Mouse (Mus musculus) intestine, embryonic 16.5 days (tissue): Measurements from ENCODE around the gene Ctr9. TPM values are rescaled to one million over a fixed set of nuclear protein-coding genes. Genes with fewer than 3 reads are reported as not detected.

Source experiments
- ATAC-seq: fragments of 200-750 bp; cut with Nextera tagmentation; 2 replicates; pipeline ENCODE4 v1.8.0; 2017; ENCODE audit warnings: moderate TSS enrichment, moderate library complexity
- H3K27ac ChIP-seq: fragments of 300-500 bp; sonication (generic); 2 replicates; pipeline ENCODE4 v1.5.1; 2014; ENCODE audit warnings: mild to moderate bottlenecking, low read length
- H3K27me3 ChIP-seq: fragments of 300-500 bp; sonication (generic); replicated peaks from 2 replicates; pipeline ENCODE4 v1.6.1; 2014; ENCODE audit warnings: low read length, control low read depth, mixed read lengths; ENCODE audit not compliant: control insufficient read depth, insufficient read depth
- H3K36me3 ChIP-seq: fragments of 300-500 bp; sonication (generic); 2 replicates; pipeline ENCODE4 v1.6.1; 2014; ENCODE audit warnings: low read length, control low read depth; ENCODE audit not compliant: control insufficient read depth, insufficient read depth
- H3K4me1 ChIP-seq: fragments of 300-500 bp; sonication (generic); 2 replicates; pipeline ENCODE4 v1.6.1; 2014; ENCODE audit warnings: low read length, control low read depth, mixed read lengths; ENCODE audit not compliant: control insufficient read depth, insufficient read depth
- H3K4me2 ChIP-seq: fragments of 300-500 bp; sonication (generic); 2 replicates; pipeline ENCODE4 v1.6.1; 2014; ENCODE audit warnings: low read depth, low read length, control low read depth
- H3K4me3 ChIP-seq: fragments of 300-500 bp; sonication (generic); 2 replicates; pipeline ENCODE4 v1.5.1; 2014; ENCODE audit warnings: mild to moderate bottlenecking, low read length
- H3K9ac ChIP-seq: fragments of 300-500 bp; sonication (generic); 2 replicates; pipeline ENCODE4 v1.6.1; 2014; ENCODE audit warnings: low read depth, low read length
- H3K9me3 ChIP-seq: fragments of 300-500 bp; sonication (generic); 2 replicates; pipeline ENCODE4 v1.6.1; 2016; ENCODE audit warnings: low read length, control low read depth; ENCODE audit not compliant: control insufficient read depth
- WGBS: fragments of 180-500 bp; shearing (Covaris S2); extraction: QIAGEN DNeasy Blood & Tissue Kit; methylation state at CpG from one replicate; pipeline ENCODE4 v1.1.7; 2014; 5-methylcytosine and 5-hydroxymethylcytosine counted together
- polyA plus RNA-seq: library from polyadenylated mRNA; unstranded; fragments of >200 nt; fragmentation: Nextera tagmentation; extraction: Ambion mirVana; gene quantifications from 2 replicates; pipeline ENCODE4 v1.2.1, GENCODE M21; 2015

Gene Ctr9
- polyA plus RNA-seq = 45.1 and 48.7 TPM in 2 replicates

GRCm38 (mm10) chr7:111028281-111029045 is at the start of gene Ctr9:
Gene Ctr9 (plus strand): TSS chr7:111028951.
- Histone ChIP-seq H3K9ac (peak within 1 kb of the TSS; percentile 80), H3K9me3 (no peaks in the 10 kb centered on the region), H3K4me1 (peaks cover 14% of the 10 kb centered on the region), H3K27ac (peak within 1 kb of the TSS; percentile 95), H3K4me3 (peak within 1 kb of the TSS; percentile 68), H3K27me3 (no peaks in the 10 kb centered on the region), H3K4me2 (peak within 1 kb of the TSS; percentile 68), H3K36me3 (no peaks in the 10 kb centered on the region)
- peak; percentile 96 for ATAC-seq
- WGBS = 5% methylated on average over 45 of the region's 45 CpGs

GRCm38 (mm10) chr7:110981036-110981435 is 47.7 kb upstream of the Ctr9 start:
- no peaks in the 10 kb centered on the region for H3K36me3 ChIP-seq
- WGBS = 39% methylated on average over 8 of the region's 8 CpGs
- peak overlapping the region; percentile 59 for H3K9ac ChIP-seq
- H3K4me2 ChIP-seq = peak overlapping the region; percentile 46
- H3K27ac ChIP-seq = peak overlapping the region; percentile 94
- H3K4me3 ChIP-seq = peak overlapping the region; percentile 45
- H3K4me1 ChIP-seq = peaks cover 18% of the 10 kb centered on the region
- peak; percentile 41 for ATAC-seq
- no peaks in the 10 kb centered on the region for H3K9me3 ChIP-seq
- H3K27me3 ChIP-seq = no peaks in the 10 kb centered on the region

- Histone ChIP-seq H3K9ac (peak within 1 kb of the TSS; percentile 59), H3K4me3 (peak within 1 kb of the TSS; percentile 45), H3K36me3 (no peaks in the 10 kb centered on the region), H3K9me3 (no peaks in the 10 kb centered on the region), H3K27ac (peak within 1 kb of the TSS; percentile 94), H3K4me2 (peak within 1 kb of the TSS; percentile 46), H3K27me3 (no peaks in the 10 kb centered on the region), H3K4me1 (peaks cover 16% of the 10 kb centered on the region)
- 43% methylated on average over 7 of the region's 7 CpGs for WGBS
- peak; percentile 70 for ATAC-seq
These were observed 46.6 kb upstream of the Ctr9 start, which contains the start of gene Mrvi1 for GRCm38 (mm10) chr7:110982053-110982705. Gene Mrvi1 (minus strand): TSS chr7:110982461.

GRCm38 (mm10) chr7:110982764-110983163 is 46.0 kb upstream of the Ctr9 start:
- Histone ChIP-seq H3K27me3 (no peaks in the 10 kb centered on the region), H3K4me3 (no peak overlapping the region), H3K4me1 (peaks cover 16% of the 10 kb centered on the region), H3K4me2 (peak overlapping the region; percentile 37; the same call in 1 of the 2 replicates), H3K9me3 (no peaks in the 10 kb centered on the region), H3K36me3 (no peaks in the 10 kb centered on the region), H3K9ac (peak overlapping the region; percentile 59; the same call in 1 of the 2 replicates), H3K27ac (peak overlapping the region; percentile 94)
- WGBS = 44% methylated on average over 4 of the region's 4 CpGs
- 0 out of 2 replicates have a peak, but pooled peaks have one; percentile 37 for ATAC-seq

GRCm38 (mm10) chr7:110983621-110984020 is 45.1 kb upstream of the Ctr9 start:
- Histone ChIP-seq H3K36me3 (no peaks in the 10 kb centered on the region), H3K27ac (peak overlapping the region; percentile 94), H3K9ac (no peak overlapping the region), H3K4me3 (no peak overlapping the region), H3K9me3 (no peaks in the 10 kb centered on the region), H3K4me2 (no peak overlapping the region), H3K4me1 (peaks cover 16% of the 10 kb centered on the region), H3K27me3 (no peaks in the 10 kb centered on the region)
- ATAC-seq = no peak
- 44% methylated on average over 5 of the region's 5 CpGs for WGBS

GRCm38 (mm10) chr7:110985581-110986265 is 43.0 kb upstream of the Ctr9 start:
- no peaks in the 10 kb centered on the region for H3K27me3 ChIP-seq
- no peak overlapping the region for H3K4me3 ChIP-seq
- H3K4me2 ChIP-seq = no peak overlapping the region
- no peaks in the 10 kb centered on the region for H3K36me3 ChIP-seq
- WGBS = 70% methylated on average over 7 of the region's 7 CpGs
- ATAC-seq = no peak
- no peaks in the 10 kb centered on the region for H3K9me3 ChIP-seq
- no peak overlapping the region for H3K9ac ChIP-seq
- peaks cover 27% of the 10 kb centered on the region for H3K4me1 ChIP-seq
- no peak overlapping the region for H3K27ac ChIP-seq

GRCm38 (mm10) chr7:110988081-110988480 is 40.7 kb upstream of the Ctr9 start:
- 95% methylated on average over 3 of the region's 3 CpGs for WGBS
- Histone ChIP-seq H3K9me3 (no peaks in the 10 kb centered on the region), H3K27ac (no peak overlapping the region), H3K36me3 (no peaks in the 10 kb centered on the region), H3K4me2 (no peak overlapping the region), H3K9ac (no peak overlapping the region), H3K27me3 (no peaks in the 10 kb centered on the region), H3K4me3 (no peak overlapping the region), H3K4me1 (peaks cover 26% of the 10 kb centered on the region)
- ATAC-seq = no peak

GRCm38 (mm10) chr7:110989286-110989879 is 39.4 kb upstream of the Ctr9 start:
- Histone ChIP-seq H3K4me1 (peaks cover 26% of the 10 kb centered on the region), H3K4me2 (no peak overlapping the region), H3K4me3 (no peak overlapping the region), H3K9me3 (no peaks in the 10 kb centered on the region), H3K9ac (0 out of 2 replicates have a peak overlapping the region, but pooled peaks have one; percentile 35), H3K27ac (peak overlapping the region; percentile 78), H3K27me3 (no peaks in the 10 kb centered on the region), H3K36me3 (no peaks in the 10 kb centered on the region)
- peak; percentile 22; the same call in 1 of the 2 replicates for ATAC-seq
- WGBS = 37% methylated on average over 5 of the region's 5 CpGs
